Mouse (Mus musculus) neural tube, embryonic 11.5 days (tissue): Measurements from ENCODE around the gene Emilin3. TPM values are rescaled to one million over a fixed set of nuclear protein-coding genes. Genes with fewer than 3 reads are reported as not detected.

Experiments
- ATAC-seq: fragments of 200-750 bp; cut with Nextera tagmentation; 2 replicates; pipeline ENCODE4 v1.8.0; 2017; ENCODE audit warnings: moderate number of reproducible peaks, mild to moderate bottlenecking, moderate TSS enrichment, moderate library complexity; ENCODE audit not compliant: insufficient read depth, low FRiP score, low TSS enrichment
- DNase-seq: peaks from one replicate; pipeline ENCODE4 v3.0.0-alpha.2; 2015; ENCODE audit warnings: low spot score
- H3K27ac ChIP-seq: fragments of 300-500 bp; sonication (generic); 2 replicates; pipeline ENCODE4 v1.5.1; 2014; ENCODE audit warnings: low read depth, mild to moderate bottlenecking, low read length
- H3K27me3 ChIP-seq: fragments of 300-500 bp; sonication (generic); 2 replicates; pipeline ENCODE4 v1.6.1; 2014; ENCODE audit warnings: mild to moderate bottlenecking, low read length, mixed read lengths; ENCODE audit not compliant: control insufficient read depth, insufficient read depth
- H3K36me3 ChIP-seq: fragments of 300-500 bp; sonication (generic); 2 replicates; pipeline ENCODE4 v1.6.1; 2014; ENCODE audit warnings: mild to moderate bottlenecking, low read length, moderate library complexity, mixed read lengths; ENCODE audit not compliant: control insufficient read depth, insufficient read depth
- H3K4me1 ChIP-seq: fragments of 300-500 bp; sonication (generic); 2 replicates; pipeline ENCODE4 v1.6.1; 2014; ENCODE audit warnings: low read length, mixed read lengths; ENCODE audit not compliant: control insufficient read depth, insufficient read depth
- H3K4me2 ChIP-seq: fragments of 300-500 bp; sonication (generic); 2 replicates; pipeline ENCODE4 v1.6.1; 2014; ENCODE audit warnings: low read depth, mild to moderate bottlenecking, moderate library complexity
- H3K4me3 ChIP-seq: fragments of 300-500 bp; sonication (generic); 2 replicates; pipeline ENCODE4 v1.5.1; 2014; ENCODE audit warnings: low read depth, low read length
- H3K9ac ChIP-seq: fragments of 300-500 bp; sonication (generic); 2 replicates; pipeline ENCODE4 v1.6.1; 2014; ENCODE audit warnings: mild to moderate bottlenecking, low read length
- H3K9me3 ChIP-seq: fragments of 300-500 bp; sonication (generic); 2 replicates; pipeline ENCODE4 v1.6.1; 2016; ENCODE audit warnings: low read length; ENCODE audit not compliant: control insufficient read depth
- WGBS: fragments of 180-500 bp; shearing (Covaris S2); extraction: QIAGEN DNeasy Blood & Tissue Kit; methylation state at CpG from one replicate; pipeline ENCODE4 v1.1.7; 2014; 5-methylcytosine and 5-hydroxymethylcytosine counted together
- polyA plus RNA-seq: library from polyadenylated mRNA; unstranded; fragments of >200 nt; fragmentation: Nextera tagmentation; extraction: Ambion mirVana; gene quantifications from 2 replicates; pipeline ENCODE4 v1.2.1, GENCODE M21; 2014

Gene Emilin3
- polyA plus RNA-seq, 1 experiment from 2014 or later, result 0.68 TPM

DNA sequence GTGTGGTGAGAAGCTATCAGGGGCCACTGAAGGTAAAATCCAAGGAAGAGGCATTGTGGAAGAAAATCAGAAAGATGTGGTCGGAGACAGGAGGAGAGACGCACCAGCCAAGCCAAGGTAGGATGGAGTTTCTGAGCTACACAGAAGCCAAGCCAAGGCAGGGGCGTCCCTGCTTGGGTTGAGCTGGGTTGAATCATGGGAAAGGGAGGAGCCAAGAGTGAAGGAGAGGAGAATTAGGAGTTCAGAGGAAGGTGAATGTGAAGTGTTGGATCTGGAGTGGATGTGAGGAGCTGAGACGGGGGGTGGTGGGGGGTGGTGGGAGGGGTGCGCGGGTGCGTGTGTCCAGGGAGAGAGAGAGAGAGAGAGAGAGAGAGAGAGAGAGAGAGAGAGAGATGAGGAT, 9.2 kb upstream of the Emilin3 start:
- H3K36me3 ChIP-seq, result no peaks in the 10 kb centered on the region
- no peak overlapping the region for H3K27ac ChIP-seq
- no peaks in the 10 kb centered on the region for H3K4me1 ChIP-seq
- H3K4me3 ChIP-seq, result no peak overlapping the region
- no peaks in the 10 kb centered on the region for H3K27me3 ChIP-seq
- ATAC-seq (no peak), DNase-seq (no peak)
- no peak overlapping the region for H3K4me2 ChIP-seq
- WGBS, result 68% methylated on average over 5 of the region's 7 CpGs
- no peak overlapping the region for H3K9ac ChIP-seq
- H3K9me3 ChIP-seq, result no peaks in the 10 kb centered on the region

DNA sequence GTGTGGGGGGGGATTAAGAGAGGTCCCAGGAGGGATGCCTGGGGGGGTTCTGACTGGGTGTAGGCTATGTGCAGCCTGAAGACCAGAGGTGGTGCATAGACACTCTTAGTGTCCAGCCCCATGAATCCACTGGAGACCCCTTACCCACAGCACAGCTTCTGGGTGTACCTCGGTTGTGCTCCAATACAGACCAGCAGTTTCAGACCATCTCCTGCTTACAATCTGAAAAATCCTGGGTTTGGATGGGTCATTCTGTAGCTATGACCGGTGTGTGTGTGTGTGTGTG, 6.7 kb upstream of the Emilin3 start:
- no peak overlapping the region for H3K9ac ChIP-seq
- DNase-seq (no peak), ATAC-seq (0 out of 2 replicates have a peak, but pooled peaks have one; percentile 35)
- H3K27ac ChIP-seq, result no peak overlapping the region
- no peaks in the 10 kb centered on the region for H3K36me3 ChIP-seq
- no peaks in the 10 kb centered on the region for H3K27me3 ChIP-seq
- no peak overlapping the region for H3K4me3 ChIP-seq
- H3K4me1 ChIP-seq, result no peaks in the 10 kb centered on the region
- no peak overlapping the region for H3K4me2 ChIP-seq
- WGBS, result 93% methylated on average over 2 of the region's 2 CpGs
- no peaks in the 10 kb centered on the region for H3K9me3 ChIP-seq

DNA sequence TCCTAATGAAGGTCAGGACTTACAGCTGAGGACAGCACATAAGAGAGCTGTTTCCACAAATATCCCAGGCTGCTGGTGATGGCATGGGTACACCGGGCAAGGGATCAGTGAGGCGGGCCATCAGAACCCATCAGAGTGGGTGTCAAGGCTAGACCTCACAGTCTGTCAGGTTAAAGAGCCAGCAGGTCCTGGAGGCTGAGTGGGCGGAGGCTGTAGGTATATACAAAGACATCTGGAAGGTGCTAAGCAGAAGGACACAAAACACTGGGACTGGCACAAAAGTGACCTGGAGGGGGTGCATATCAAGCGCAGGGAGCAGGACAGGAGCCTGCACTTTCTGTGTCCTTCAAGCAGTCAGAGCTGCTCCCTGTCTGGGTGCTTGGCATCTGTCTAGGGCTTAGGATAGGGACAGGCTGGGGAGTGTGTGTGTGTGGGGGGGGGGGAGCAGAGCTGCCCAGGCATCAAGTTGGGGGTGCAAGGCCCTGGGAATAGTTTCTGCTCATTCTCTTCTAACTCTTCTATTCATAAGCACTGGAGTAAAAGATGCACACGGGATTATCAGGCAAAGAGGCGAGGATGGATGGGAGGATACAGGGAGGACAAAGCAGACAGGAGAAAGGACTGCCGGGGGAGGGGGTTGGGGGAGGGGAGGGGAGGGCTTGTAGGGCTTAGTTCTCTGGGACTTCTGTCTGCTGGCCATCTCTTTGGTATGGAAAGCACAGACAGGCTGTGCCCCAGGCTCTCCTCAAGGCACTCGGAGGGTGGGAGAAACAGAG, 6.2 kb upstream of the Emilin3 start:
- peak; percentile 50 for ATAC-seq
- no peak overlapping the region for H3K9ac ChIP-seq

DNA sequence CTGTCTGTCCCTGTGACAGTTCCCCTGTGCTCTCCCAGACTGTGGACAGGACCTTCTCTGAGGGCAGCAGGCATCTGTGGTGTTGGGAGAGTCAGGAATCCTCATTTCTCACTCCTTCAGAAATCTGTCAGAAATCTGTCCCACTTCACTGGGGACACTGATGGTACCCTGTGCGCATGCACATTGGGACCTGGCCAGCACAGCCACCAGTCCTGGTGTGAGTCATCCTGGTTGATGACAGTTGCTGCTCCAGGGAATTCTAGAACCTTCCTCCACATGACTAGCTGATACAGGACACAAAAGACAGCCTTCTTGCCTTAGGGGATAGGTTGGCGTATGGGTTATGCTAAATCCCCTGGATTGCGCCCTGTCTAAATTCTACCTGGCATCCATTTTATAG, 5.2 kb upstream of the Emilin3 start:
- Histone ChIP-seq H3K36me3 (no peaks in the 10 kb centered on the region), H3K27me3 (peaks cover 10% of the 10 kb centered on the region), H3K9me3 (no peaks in the 10 kb centered on the region), H3K4me2 (no peak overlapping the region), H3K9ac (no peak overlapping the region), H3K4me3 (no peak overlapping the region), H3K27ac (no peak overlapping the region), H3K4me1 (no peaks in the 10 kb centered on the region)
- WGBS, result 94% methylated on average over 3 of the region's 3 CpGs
- DNase-seq, result no peak
- no peak for ATAC-seq

More for the DNA sequence above, 6.2 kb upstream of the Emilin3 start:
- Histone ChIP-seq H3K9me3 (no peaks in the 10 kb centered on the region), H3K4me2 (no peak overlapping the region), H3K4me3 (no peak overlapping the region), H3K4me1 (no peaks in the 10 kb centered on the region), H3K36me3 (no peaks in the 10 kb centered on the region), H3K27me3 (no peaks in the 10 kb centered on the region; the same call in 1 of the 2 replicates), H3K27ac (no peak overlapping the region)
- no peak for DNase-seq
- WGBS, result 51% methylated on average over 8 of the region's 8 CpGs

DNA sequence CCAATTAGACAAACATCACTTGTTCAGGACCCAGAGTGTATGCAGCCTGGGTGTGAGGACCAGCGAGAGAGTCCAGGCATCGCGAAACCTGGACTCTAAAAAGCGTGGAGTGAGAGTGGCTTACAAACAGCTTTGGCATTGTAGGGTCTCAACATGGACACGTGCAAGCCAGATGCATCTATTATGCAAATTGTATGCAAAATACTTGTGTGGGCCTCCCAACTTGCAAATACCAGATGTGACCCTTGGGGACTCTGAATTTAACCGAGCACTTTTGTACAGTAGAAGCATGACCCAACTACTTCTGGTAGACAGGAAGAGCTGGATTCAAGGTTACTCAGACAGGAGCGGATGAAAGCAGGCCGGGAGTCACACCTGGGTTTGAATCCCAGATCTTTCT, 4.6 kb upstream of the Emilin3 start:
- Histone ChIP-seq H3K27me3 (peaks cover 16% of the 10 kb centered on the region), H3K9me3 (no peaks in the 10 kb centered on the region), H3K4me1 (peaks cover 2% of the 10 kb centered on the region), H3K27ac (no peak overlapping the region), H3K36me3 (no peaks in the 10 kb centered on the region), H3K9ac (no peak overlapping the region), H3K4me3 (no peak overlapping the region), H3K4me2 (no peak overlapping the region)
- no peak for DNase-seq
- ATAC-seq, result no peak
- WGBS, result 81% methylated on average over 8 of the region's 8 CpGs

DNA sequence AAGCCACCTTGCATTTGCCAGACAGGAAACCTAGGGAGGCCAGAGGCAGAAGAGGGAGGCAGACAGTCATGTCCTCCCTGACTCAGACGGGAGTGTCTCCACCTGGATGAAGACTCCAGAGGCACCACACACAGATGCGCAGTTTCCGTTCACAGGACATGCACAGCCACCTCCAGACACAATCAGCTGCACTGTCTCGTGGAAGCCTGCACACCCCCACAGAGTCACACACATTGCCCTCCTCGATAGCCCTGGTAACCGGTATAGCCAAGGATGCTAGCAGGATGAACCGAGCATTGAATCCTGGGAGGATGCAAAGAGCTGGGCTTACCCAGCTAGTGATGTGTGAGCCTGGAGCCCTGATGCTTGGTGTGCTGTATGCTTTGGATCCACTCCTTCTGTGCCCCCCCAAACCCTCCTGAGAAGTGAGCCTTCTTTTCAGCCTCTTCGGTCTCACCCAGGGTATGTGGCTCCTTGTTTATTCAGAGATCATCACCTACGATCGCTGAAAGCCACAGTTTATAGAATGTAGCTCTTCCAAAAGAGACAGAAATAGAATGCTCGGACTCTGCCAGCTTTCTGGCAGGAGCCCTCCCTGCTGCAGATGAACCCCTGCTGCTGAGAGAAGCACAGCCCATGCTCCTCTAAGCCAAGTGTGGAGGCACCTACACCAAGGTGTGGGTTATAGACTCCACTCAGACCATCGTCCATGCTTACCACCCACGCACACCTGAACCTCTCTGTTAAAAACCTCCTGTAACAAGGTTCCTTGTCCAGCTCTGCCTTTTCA, 3.9 kb upstream of the Emilin3 start:
- WGBS, result 78% methylated on average over 13 of the region's 13 CpGs
- Histone ChIP-seq H3K27ac (no peak overlapping the region), H3K4me3 (no peak overlapping the region), H3K36me3 (no peaks in the 10 kb centered on the region), H3K4me2 (no peak overlapping the region), H3K4me1 (peaks cover 6% of the 10 kb centered on the region), H3K9ac (no peak overlapping the region), H3K9me3 (no peaks in the 10 kb centered on the region), H3K27me3 (peaks cover 22% of the 10 kb centered on the region)
- ATAC-seq (no peak), DNase-seq (no peak)

DNA sequence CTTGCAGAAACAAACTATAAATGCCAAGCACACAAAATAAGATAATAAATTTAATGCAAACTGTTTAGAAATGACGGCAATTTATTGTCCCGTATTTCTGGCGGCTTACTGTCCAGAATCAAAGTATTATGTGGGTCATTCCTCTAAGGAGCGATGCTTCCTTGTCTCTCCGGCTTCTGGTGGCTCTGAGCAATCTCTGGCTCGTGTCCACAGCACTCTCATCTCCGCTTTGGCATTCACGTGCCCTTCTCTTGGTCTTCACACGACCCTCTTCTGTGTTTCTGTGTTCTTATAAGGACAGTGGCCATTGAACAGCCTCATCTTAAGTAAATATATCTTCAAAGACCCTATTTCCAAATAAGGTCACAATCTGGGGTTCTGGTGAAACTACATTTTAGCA, 2.5 kb upstream of the Emilin3 start:
- Histone ChIP-seq H3K4me2 (no peak overlapping the region), H3K4me1 (peaks cover 6% of the 10 kb centered on the region), H3K36me3 (no peaks in the 10 kb centered on the region), H3K9ac (no peak overlapping the region), H3K4me3 (no peak overlapping the region), H3K9me3 (no peaks in the 10 kb centered on the region), H3K27ac (no peak overlapping the region), H3K27me3 (peaks cover 31% of the 10 kb centered on the region)
- DNase-seq (no peak), ATAC-seq (no peak)
- 88% methylated on average over 9 of the region's 9 CpGs for WGBS

DNA sequence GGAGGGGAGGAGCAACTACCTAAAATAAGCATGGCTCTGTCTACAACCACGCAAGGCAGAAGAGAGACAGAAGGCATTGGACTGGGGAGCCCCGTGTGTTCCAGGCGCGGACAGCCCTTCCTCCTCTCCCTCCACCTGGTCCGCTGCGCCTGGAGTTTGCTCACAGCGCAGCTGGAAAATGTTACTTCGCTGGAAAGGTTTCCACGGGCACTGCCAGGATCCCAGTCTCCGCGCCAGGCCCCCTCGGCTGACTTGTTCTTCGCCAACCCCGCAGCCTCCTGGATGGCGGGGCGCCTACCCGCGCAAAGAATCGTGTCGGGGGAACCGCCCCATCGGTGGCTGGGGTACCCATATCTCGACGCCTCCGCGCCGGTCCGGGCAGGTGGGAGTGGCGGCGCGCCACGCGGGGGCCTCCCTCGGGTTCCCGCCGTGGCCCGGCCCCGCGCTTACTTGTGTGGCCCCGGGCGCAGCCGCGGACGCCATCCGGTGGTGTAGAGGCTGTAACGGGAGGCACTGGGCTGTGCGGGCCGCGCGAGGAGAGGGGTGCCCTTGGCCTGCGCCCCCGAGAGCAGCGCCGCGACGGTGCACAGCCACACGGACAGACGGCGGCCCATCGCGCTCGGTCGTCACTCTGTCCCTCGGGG, 448 bp downstream of the Emilin3 start:
- Histone ChIP-seq H3K4me2 (peak overlapping the region; percentile 89), H3K36me3 (no peaks in the 10 kb centered on the region), H3K27ac (no peak overlapping the region), H3K9me3 (no peaks in the 10 kb centered on the region), H3K4me3 (peak overlapping the region; percentile 47), H3K9ac (peak overlapping the region; percentile 48), H3K4me1 (peaks cover 6% of the 10 kb centered on the region), H3K27me3 (peaks cover 33% of the 10 kb centered on the region)
- DNase-seq (peak; percentile 29), ATAC-seq (peak; percentile 63)
- WGBS, result 2% methylated on average over 48 of the region's 64 CpGs
